Mouse (Mus musculus) neutrophil, adult 5-6 weeks (primary cell): ENCODE data around the gene Pnpla7. TPM values are rescaled to one million over a fixed set of nuclear protein-coding genes. Genes with fewer than 3 reads are reported as not detected.
"Not testable (repeated sequence)": the region's sequence is repeated elsewhere in the genome, so short reads cannot be mapped to it uniquely, and the experiment has no call there.

ENCODE experiments used
- ATAC-seq: fragments of 151-379, 151-347 bp; 2 replicates; pipeline ENCODE4 v1.8.0; 2017; ENCODE audit warnings: mild to moderate bottlenecking, moderate TSS enrichment; ENCODE audit not compliant: insufficient number of reproducible peaks, poor library complexity, low FRiP score, severe bottlenecking; ENCODE audit errors: extremely low read depth
- total RNA-seq: library from RNA; stranded (forward); fragments of 200-1000 nt; gene quantifications from 2 replicates; pipeline ENCODE4 v1.2.3, GENCODE M21; 2017

The Pnpla7 gene
- total RNA-seq: 194 and 205 TPM in 2 replicates

DNA sequence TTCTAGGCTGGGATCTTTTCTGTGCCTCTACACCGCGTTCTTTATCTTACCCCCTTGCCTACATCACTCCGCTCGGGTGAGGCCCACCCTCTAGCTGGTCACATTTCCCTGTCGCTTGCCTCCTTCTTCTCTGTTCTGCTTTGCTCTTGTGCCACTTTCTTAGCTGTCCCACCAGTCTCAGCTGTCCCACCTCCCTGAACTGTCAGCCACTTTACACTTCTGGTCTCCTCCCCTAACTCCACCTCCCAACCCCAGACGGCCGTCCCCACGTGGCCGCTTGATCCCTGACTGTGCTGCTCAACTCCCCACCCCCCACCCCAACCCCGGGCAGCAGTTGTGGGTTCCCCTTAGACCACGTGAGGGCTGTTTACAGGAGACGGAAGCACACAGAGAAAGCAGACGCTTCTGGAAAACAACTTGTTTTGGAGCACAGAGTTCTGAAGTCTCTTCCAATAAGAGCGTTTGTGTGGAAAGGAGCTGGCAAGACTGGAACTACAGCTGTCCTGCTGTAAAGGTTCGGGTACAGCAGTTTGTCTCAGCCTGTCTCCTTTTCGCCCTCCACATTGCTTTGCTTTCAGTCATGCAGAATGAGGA, at the start of gene Pnpla7:
Gene Pnpla7, plus strand, starts transcription at position 330 of the 594 bp plus-strand sequence.
- peak; percentile 70 for ATAC-seq

GRCm38 (mm10) chr2:24926345-24926964, 49.4 kb upstream of the Pnpla7 start:
- no peak for ATAC-seq

DNA sequence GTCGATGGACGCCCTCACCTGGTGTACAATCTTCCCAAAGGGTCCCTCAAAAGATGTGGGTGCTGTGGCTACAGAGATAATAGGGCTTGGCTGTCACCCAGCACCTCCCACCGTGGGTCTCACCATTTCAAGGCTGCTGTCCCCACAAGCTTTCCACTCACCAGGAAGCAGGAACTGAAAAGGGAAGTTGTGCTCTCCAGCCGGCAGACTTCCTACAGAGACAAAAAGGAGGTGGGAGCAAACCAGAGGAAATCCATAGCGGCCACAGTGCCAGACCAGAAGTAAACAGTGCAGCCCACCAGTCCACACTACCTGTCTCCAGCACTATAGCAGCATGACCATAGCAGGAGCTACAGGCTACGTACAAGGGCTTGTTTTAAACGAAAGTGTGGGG, 48.9 kb upstream of the Pnpla7 start:
- ATAC-seq: no peak

DNA sequence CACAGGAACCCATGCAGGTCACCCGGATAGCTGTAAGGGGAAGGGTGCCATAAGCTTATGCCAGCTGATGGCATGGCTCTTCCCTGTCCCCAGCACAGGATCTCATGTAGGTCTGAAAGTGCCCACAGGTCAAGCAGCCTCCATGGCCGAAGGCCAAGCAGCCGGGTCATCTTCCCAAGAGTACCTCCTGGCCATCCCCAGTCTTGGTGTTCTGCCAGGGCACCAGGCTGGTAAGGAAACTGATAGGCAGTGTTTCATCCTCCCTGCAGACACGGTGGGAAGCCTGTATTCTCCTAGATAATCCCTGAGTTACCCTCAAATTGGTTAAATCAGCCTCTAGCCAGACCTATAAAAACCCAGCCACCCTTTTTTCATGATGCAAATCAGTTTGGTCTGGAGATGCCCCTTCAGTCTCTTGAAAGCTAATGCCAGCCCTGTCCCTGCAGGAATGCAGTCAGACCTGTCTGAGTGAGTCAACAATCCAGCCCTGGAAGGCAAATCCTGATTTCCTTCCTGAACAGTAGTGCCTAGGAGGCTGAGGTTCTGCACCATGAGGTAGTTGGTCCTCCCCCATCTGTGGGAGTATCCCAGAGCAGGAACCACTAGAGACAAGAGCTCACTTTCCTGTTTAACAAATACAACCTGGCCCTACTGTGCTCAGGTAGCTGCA, 47.9 kb upstream of the Pnpla7 start:
- ATAC-seq: no peak

- no peak for ATAC-seq
Measured at GRCm38 (mm10) chr2:24929119-24929518, 46.7 kb upstream of the Pnpla7 start.

GRCm38 (mm10) chr2:24929593-24929992, 46.2 kb upstream of the Pnpla7 start:
- ATAC-seq: no peak

DNA sequence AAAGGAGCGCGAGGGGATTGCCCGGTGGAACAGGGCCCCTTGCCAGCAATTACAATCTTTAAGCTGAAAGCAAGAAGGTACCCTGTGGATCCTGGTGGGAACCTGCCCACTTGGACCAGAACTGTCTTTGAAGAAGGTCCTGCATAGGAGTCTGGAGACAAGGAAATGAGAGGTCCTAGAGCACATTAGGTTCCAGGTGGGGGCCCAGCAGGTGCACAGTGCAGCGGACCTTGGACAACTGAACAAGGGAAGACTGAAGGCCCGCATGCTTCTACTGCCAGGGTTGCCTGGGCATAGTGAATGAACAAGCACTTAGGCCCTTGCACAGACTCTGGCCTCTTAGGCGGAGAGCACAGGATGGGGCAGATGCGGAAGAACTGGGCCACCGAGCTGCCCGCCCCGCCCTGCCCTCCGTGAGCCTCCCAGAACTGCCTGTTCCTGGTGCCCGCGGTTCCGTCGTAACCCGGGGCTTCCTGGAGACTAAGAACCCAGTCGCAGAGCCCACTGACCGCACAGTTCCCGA, 41.3 kb upstream of the Pnpla7 start:
- ATAC-seq: peak; percentile 29; the same call in 1 of the 2 replicates

GRCm38 (mm10) chr2:24935057-24935796, 40.6 kb upstream of the Pnpla7 start, which contains the start of gene Arrdc1:
TSS of gene Arrdc1 (minus strand) at chr2:24935252.
- peak; percentile 87 for ATAC-seq

- no peak for ATAC-seq
Measured at GRCm38 (mm10) chr2:24942092-24942491, 33.7 kb upstream of the Pnpla7 start.

DNA sequence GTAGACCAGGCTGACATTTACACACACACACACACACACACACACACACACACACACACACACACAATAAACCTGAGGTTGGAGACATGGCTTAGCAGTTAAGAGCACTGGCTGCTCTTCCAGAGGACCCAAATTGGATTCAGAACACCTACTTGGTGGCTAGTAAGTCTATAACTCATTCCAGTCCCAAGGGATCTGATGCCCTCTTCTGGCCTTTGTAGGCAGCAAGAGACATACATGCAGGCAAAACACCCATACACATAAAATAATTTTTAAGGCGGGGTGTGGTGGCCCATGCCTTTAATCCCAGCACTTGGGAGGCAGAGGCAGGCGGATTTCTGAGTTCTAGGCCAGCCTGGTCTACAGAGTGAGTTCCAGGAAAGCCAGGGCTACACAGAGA, 31.5 kb upstream of the Pnpla7 start:
- 0 out of 2 replicates have a peak, but pooled peaks have one; percentile 39 for ATAC-seq

- peak; percentile 97 for ATAC-seq
Measured at GRCm38 (mm10) chr2:24949421-24950188, 26.2 kb upstream of the Pnpla7 start, which contains the start of gene Zmynd19. TSS of gene Zmynd19 (plus strand) at chr2:24949792.

- ATAC-seq: no peak
Measured at GRCm38 (mm10) chr2:24950189-24950535, 25.7 kb upstream of the Pnpla7 start.

- ATAC-seq: no peak
Measured at GRCm38 (mm10) chr2:24952537-24953055, 23.2 kb upstream of the Pnpla7 start.

DNA sequence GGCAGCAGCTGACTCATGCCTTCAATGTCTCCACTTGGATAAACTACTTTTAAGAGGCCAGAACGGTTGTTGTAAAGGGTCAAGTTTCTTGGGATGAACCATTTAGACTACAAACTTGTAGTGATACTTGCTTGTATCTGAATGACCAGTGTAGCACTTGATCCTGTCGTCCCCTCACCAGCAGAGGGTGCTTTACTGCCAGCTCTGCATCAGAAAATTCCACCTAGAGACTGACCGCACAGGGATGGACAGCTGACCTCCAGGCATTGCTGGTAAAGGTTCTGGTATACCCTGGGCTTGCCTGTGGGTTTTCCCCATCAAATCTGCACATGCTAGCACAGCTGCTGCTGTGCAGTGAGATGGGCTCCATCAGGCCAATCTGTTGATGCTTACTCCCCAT, 14.9 kb upstream of the Pnpla7 start:
- ATAC-seq: no peak

- ATAC-seq: peak; percentile 96
Measured at GRCm38 (mm10) chr2:24962304-24963000, 13.4 kb upstream of the Pnpla7 start, which contains the start of gene Dph7. TSS of gene Dph7 (plus strand) at chr2:24962400.

- ATAC-seq: no peak
Measured at GRCm38 (mm10) chr2:24970386-24970785, 5.4 kb upstream of the Pnpla7 start.

- not testable (repeated sequence) for ATAC-seq
Measured at GRCm38 (mm10) chr2:24974452-24974851, 1.4 kb upstream of the Pnpla7 start.
